12 mouse cellular contexts compared by ENCODE assay signal in the genomic region with DNA sequence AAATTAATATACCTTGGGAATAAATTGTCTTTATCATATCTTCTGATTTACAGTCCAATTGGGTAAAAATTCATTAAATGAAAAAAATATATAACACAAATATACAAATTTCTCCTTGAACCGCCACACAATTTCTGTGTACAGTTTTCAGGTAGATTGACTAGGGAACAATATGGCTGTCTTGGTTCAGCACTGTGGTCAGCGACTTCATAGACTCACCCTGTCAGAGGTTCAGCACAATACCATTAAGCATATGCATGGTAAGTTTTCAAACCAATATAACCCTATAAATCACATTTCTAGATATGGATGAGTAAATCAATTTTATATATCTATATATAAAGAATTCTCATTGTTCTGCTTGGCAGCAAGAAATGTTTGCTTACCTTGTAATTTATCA. TPM values are rescaled to one million over a fixed set of nuclear protein-coding genes. Genes with fewer than 3 reads are reported as not detected.
DNase-seq lines count a peak whose midpoint lies in the region; ATAC-seq and TF ChIP-seq lines count a peak whose summit lies in the region.
"Had no signal": no experiment of that assay in that cellular context is flagged by ENCODE, and none has a peak within 500 bp of the region (broad histone marks: within the 10 kb centered on the region; RNA-seq: fewer than 3 reads in every experiment).

No protein-coding gene starts in this region.

- ATAC-seq in intestine, embryonic 14.5 days (replicated peaks; ENCODE audit: low FRiP score, low TSS enrichment, low read depth) = no peak
- no peak for ATAC-seq in intestine, postnatal 0 days
- no peak for ATAC-seq in activated CD4-positive, CD25-positive, alpha-beta regulatory T cell, adult 4 months
- ATAC-seq: forebrain, postnatal 0 days had no signal

- TF ChIP-seq CTCF in intestine, postnatal 0 days (IDR thresholded peaks at IDR 0.05; ENCODE audit: low read depth) = no peak

- H3K36me3 ChIP-seq in intestine, embryonic 14.5 days (ENCODE audit: control insufficient read depth, insufficient read depth, low read length) = no peaks in the 10 kb centered on the region
- H3K36me3 ChIP-seq in intestine, postnatal 0 days (ENCODE audit: control insufficient read depth, insufficient read depth) = no peaks in the 10 kb centered on the region
- no peaks in the 10 kb centered on the region for H3K36me3 ChIP-seq in limb, embryonic 10.5 days
- H3K36me3 ChIP-seq: heart, embryonic 13.5 days had no signal

- no peak overlapping the region for H3K4me3 ChIP-seq in intestine, embryonic 14.5 days (ENCODE audit: low read depth, low read length)
- no peak overlapping the region for H3K4me3 ChIP-seq in intestine, postnatal 0 days (ENCODE audit: low read depth, low read length)
- H3K4me3 ChIP-seq in limb, embryonic 10.5 days = no peak overlapping the region
- H3K4me3 ChIP-seq: heart, embryonic 13.5 days had no signal

- H3K9me3 ChIP-seq in intestine, embryonic 14.5 days (ENCODE audit: control insufficient read depth, low read length) = no peaks in the 10 kb centered on the region
- H3K9me3 ChIP-seq in intestine, postnatal 0 days (ENCODE audit: control insufficient read depth) = no peaks in the 10 kb centered on the region
- H3K9me3 ChIP-seq in limb, embryonic 10.5 days (replicated peaks) = no peaks in the 10 kb centered on the region
- H3K9me3 ChIP-seq: heart, embryonic 13.5 days had no signal

- H3K9ac ChIP-seq in intestine, embryonic 14.5 days (ENCODE audit: low read length) = no peak overlapping the region
- H3K9ac ChIP-seq in intestine, postnatal 0 days (ENCODE audit: low read depth, low read length) = no peak overlapping the region
- H3K9ac ChIP-seq: forebrain, postnatal 0 days; heart, embryonic 13.5 days; liver, embryonic 14.5 days had no signal

- H3K27ac ChIP-seq in intestine, embryonic 14.5 days (ENCODE audit: low read depth) = no peak overlapping the region
- H3K27ac ChIP-seq in intestine, postnatal 0 days (ENCODE audit: low read depth, low read length) = no peak overlapping the region
- H3K27ac ChIP-seq in limb, embryonic 10.5 days = no peak overlapping the region
- H3K27ac ChIP-seq: heart, embryonic 13.5 days; liver, embryonic 14.5 days had no signal

- H3K4me2 ChIP-seq in intestine, embryonic 14.5 days (ENCODE audit: low read length) = no peak overlapping the region
- H3K4me2 ChIP-seq in intestine, postnatal 0 days (replicated peaks; ENCODE audit: low read depth) = no peak overlapping the region
- H3K4me2 ChIP-seq: heart, embryonic 13.5 days had no signal

- peaks cover 32% of the 10 kb centered on the region for H3K27me3 ChIP-seq in intestine, embryonic 14.5 days (replicated peaks; ENCODE audit: control insufficient read depth, insufficient read depth, low read length)
- H3K27me3 ChIP-seq in intestine, postnatal 0 days (replicated peaks; ENCODE audit: control insufficient read depth, insufficient read depth, low read length) = peaks cover 31% of the 10 kb centered on the region
- peaks cover 6% of the 10 kb centered on the region for H3K27me3 ChIP-seq in limb, embryonic 10.5 days (ENCODE audit: low read depth, poor library complexity, severe bottlenecking)

- 50% methylated on average over 2 of the region's 2 CpGs for WGBS in intestine, embryonic 14.5 days
- WGBS in intestine, postnatal 0 days = 45% methylated on average over 2 of the region's 2 CpGs
- 61% methylated on average over 2 of the region's 2 CpGs for WGBS in limb, embryonic 10.5 days

- peak; percentile 54 for DNase-seq in intestine, embryonic 14.5 days (ENCODE audit: low spot score)
- peak; percentile 54 for DNase-seq in 416B (ENCODE audit: low read depth)
- DNase-seq in R1 (ENCODE audit: low read depth, low spot score) = peak; percentile 43
- DNase-seq in limb, embryonic 10.5 days (ENCODE audit: low spot score) = peak; percentile 52
- no peak for DNase-seq in frontal cortex, postnatal 25 days (ENCODE audit: low spot score in 2 of 2)
- DNase-seq: forebrain, postnatal 0 days; kidney, adult 8-10 months; right cerebral cortex, adult 18-20 months had no signal

- H3K4me1 ChIP-seq in intestine, embryonic 14.5 days (replicated peaks; ENCODE audit: control insufficient read depth, insufficient read depth, low read length) = no peaks in the 10 kb centered on the region
- no peaks in the 10 kb centered on the region; the same call in 1 of the 2 replicates for H3K4me1 ChIP-seq in intestine, postnatal 0 days (replicated peaks; ENCODE audit: control insufficient read depth, insufficient read depth, low read length)
- H3K4me1 ChIP-seq in limb, embryonic 10.5 days = peaks cover 20% of the 10 kb centered on the region

RNA-seq across cellular contexts. Expression of gene Lin28b, which starts 3.0 kb away (rescaled TPM):
- 1.4 and 2.1 TPM in 2 replicates for polyA plus RNA-seq in intestine, embryonic 14.5 days (2014; fragmentation: Nextera tagmentation; extraction: Ambion mirVana)
- 0.12 and 0.25 TPM in 2 replicates for polyA plus RNA-seq in intestine, postnatal 0 days (2015; fragmentation: Nextera tagmentation; extraction: Ambion mirVana)
- polyA plus RNA-seq in limb, embryonic 10.5 days (2016; fragmentation: Nextera tagmentation; extraction: Ambion mirVana) = 44.7 and 59.5 TPM in 2 replicates
- under 1 TPM in 1 of 2 experiments, not detected in 1; 0.10 TPM for polyA plus RNA-seq in activated CD4-positive, CD25-positive, alpha-beta regulatory T cell, adult 4 months (2017; shearing (Covaris generic))

Comparison
In these comparisons a context has a peak if more than half of its experiments do, and no peak if none do; other contexts are left out.
1. DNase-seq: peak in intestine, embryonic 14.5 days (single experiment), 416B (single experiment), R1 (single experiment) and limb, embryonic 10.5 days (single experiment); none in frontal cortex, postnatal 25 days (0 of 2).
2. RNA of gene Lin28b, which starts 3.0 kb away (polyA plus RNA-seq): 44.7 to 59.5 TPM in limb, embryonic 10.5 days; 1.4 to 2.1 TPM in intestine, embryonic 14.5 days, 0.12 to 0.25 TPM in intestine, postnatal 0 days and 0.10 TPM in activated CD4-positive, CD25-positive, alpha-beta regulatory T cell, adult 4 months; every median in the first group is over 10 times any median in the second.